Mouse (Mus musculus): ENCODE measurements around the gene Tcf15.

Gene Tcf15

DNA sequence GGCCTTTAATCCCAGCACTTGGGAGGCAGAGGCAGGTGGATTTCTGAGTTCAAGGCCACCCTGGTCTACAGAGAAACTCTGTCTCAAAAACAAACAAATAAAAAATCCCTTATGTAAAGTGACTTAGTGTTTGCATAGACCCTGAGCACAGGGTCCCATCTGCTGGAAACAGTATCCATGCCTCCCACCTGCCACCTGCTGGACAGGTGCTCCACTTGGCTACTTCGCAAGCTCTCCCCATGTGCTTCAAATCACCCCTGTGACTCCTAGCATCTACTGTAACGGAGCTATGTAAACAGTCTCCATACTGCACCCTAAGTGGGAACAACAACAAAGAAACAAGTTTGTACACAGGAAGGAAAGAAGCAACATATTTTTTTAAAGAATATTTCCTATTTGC, 14.8 kb upstream of the Tcf15 start:
- no peak for DNase-seq

DNA sequence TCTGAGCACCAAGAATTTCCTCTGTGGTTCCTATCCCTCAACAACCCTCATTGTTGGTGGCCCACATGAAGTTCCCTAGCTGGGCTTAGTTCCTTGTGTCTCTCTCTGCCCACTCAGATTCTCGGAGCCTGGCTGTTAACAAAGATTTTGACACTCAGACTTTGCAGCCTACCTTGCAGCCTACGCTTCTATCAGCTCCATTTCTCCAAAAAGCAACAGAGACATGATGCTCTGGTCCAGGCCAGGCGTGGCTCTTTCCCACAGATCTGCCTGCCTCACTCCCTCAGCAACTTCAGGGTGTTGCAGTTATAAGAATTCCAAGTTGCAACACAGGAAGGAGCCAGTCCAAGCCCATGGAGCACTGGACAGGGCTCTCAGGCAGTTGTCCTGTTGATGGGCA, 13.6 kb upstream of the Tcf15 start:
- DNase-seq: peak; percentile 81

DNA sequence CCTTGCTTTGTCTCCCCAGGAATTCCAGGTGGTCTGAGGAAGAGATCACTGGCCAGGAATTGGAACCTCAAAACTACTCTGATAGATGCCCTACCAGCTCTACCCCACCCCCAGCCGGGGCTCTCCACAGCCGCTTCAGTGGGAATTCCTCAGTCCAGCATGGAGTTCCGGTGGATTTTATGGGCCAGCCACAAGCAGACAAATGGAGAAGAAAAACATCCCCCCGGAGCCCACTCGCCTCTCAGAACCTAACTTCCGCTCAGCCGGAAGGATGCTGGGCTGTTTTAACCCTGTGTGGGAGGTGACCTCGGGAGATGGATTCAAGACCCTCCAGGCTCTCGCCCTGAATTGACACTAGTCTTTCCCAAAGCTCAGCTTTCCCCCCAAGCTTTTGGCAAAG, 11.3 kb upstream of the Tcf15 start:
- DNase-seq: no peak

DNA sequence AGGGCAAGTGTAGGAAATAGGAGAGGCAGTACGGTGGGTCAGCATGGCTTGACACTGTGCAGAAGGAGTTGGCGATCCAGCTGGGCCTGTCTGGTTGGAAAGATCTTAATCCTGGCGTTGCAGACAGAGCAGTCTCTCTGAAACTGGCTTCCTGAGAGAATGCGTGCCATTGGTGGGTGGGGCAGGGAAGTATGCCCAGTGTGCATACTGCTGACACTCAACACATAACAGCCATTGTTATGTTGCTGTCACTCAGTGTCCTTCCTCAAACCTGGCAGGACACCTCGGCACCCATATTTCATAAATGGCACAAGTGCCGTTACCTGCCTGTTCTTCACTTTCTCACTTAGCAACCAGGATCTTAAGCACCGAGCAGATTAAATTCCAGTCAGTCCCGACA, 10.7 kb upstream of the Tcf15 start:
- DNase-seq: no peak

DNA sequence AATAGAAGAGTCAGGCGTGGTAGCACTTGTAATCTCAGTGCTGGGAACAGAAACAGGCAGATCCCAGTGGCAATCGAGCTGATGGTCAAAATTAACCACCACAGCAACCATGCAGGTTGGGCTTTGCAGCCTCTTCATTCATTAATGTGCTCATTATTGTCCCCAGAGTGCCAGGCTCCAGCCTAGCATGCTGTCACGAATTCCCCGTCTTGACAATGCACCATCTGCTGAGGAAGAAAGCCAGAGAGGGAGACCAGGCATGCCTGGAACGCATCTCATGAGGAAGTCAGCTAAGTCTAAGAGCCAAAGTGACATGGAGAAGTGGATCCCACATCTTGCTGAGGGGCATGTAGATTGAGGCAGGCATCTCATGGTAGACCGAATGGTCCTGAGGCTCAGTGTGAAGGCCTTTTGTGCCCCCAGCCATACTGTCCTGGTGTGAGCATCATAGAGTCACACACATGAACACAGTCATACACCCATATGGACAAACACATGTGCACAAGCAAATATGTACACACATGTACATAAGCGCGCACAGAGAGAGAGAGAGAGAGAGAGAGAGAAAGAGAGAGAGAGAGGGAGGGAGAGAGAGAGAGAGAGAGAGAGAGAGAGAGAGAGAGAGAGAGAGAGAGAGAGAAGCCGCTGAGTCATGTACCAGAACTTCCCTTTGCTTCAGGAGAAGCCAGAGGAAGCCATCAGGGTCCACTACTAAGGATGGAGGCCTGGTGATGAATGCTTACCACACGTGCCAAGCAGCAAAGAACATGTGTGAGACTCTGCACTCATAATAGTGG, 4.0 kb upstream of the Tcf15 start:
- DNase-seq: peak; percentile 35

DNA sequence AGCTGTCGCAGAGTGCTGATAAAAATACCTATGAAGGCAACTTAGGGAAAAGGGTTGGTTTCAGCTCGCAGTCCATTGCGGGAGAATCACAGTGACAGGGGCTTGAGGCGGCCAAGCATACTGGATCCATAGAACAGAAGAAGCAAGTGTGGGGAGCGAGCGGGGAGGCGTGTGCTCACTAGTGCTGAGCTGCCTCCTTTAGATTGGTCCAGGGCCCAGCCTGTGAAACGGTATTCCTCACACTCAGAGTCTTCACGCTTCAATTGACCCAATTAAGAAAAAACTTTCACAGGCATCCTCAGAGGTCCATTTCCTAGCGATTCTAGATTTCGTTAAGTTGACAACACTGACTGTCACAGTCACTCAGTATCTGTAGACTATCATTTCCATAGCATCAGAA, 2.4 kb upstream of the Tcf15 start:
- no peak for DNase-seq

DNA sequence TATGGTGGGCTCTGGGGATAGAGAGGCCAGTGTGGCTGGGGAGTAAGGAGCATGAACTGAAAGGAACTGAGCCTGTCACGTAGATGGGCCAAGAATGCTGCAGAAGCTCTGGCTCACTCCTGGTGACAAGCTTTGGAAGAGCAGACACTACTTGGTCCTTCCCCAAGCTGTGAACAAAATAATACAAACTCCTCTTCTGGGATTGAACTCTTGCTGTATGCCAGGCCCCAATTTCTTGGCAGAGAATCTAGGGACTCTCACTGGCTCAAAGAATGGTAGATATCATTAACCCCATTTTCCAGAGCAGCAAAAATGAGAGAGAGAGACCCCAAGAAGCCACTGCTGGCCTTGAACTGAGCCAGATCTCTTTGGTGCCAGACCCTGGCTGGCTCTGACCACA, 1.9 kb upstream of the Tcf15 start:
- DNase-seq: no peak

DNA sequence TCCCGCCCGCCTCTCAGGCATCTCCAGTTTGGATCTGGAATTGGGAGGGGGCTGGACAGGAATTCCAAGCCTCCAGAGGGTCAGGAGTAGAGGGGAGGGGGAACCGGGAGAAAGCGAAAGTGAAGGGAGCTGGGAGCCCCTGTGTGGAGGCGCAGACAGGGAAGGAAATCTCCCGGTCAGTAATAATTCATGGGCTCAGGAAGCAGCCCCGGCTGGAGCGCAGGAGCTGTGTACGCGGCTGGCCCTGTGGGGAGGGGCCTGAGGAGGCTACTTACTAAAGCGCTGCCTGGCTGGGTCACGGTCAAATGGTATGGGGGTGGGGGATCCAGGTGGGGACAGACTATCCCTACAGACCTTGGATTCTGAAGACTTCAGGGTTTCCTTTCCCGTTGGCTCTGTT, 1.3 kb upstream of the Tcf15 start:
- DNase-seq: no peak

DNA sequence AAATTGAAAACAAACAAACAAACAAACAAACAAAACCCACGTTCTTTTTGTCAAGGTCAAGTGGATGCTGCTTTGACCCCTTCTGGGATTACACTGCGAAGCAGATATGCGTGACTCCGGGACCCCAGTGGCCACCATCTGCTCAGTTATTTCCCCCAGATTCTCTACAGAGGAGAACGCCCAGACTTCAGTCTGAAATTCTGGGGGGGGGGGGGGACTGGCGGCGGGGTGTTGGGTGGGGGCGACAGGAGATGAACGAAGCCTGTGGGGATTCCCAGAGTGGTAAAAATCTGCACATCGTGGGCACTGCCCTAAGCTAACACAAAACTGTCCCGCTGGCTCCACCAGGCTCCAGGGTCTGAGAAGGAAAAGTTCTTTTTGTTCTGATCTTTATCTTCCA, 790 bp upstream of the Tcf15 start:
- DNase-seq: no peak

DNA sequence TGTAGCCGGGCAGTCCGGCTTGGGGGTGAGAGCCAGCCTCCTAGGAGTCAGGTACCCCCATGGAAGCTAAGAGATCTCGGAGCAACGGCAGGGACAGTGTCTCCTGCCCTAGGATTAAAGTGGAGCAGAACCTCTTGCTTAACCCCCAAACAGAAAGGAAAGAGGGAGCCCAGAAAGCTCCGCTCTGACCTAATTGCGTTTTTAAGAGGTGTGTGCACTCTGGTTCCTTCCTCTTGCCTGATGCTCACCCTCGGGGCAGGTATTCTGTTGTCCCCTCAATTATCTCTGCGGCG, 743 bp downstream of the Tcf15 start:
- DNase-seq: no peak

DNA sequence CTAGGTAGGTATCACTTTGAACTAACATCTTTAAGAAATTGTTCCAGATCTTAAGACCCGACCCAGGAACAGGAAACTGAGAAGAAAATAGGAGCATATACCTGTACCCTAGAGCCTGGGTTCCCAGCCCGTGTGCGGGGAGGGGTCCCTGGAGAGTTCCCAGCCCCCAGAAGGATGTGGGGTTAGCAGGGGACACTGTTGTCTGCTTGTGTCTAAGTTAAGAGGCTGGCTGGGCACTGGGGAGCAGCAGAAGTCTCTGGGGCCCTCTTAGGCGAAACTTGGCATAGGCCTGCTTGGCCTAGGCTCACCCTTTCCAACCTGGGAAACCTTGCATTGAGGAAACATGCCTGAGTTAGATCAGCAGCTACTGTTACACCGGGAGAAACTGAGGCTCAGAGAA, 1.1 kb downstream of the Tcf15 start:
- no peak for DNase-seq

DNA sequence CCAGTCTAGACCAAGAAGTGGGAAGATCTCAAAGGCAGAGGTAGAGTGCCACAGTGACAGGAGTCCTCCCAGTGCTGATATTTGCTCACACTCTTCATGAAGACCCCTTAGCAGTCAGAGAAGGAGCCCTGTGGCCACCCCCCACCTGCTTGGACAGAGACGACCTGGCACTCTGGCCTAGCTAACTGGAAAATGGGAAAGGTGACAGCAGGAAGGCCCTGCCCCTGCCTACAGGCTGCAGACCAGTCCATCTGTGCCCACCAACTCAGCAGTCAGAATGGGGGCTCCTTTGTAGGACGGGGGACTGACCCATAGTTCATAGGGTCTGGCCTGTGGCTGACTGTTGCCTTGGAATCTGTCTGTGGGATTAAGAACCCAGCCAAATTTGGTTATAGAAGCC, 2.4 kb downstream of the Tcf15 start:
- DNase-seq: no peak

DNA sequence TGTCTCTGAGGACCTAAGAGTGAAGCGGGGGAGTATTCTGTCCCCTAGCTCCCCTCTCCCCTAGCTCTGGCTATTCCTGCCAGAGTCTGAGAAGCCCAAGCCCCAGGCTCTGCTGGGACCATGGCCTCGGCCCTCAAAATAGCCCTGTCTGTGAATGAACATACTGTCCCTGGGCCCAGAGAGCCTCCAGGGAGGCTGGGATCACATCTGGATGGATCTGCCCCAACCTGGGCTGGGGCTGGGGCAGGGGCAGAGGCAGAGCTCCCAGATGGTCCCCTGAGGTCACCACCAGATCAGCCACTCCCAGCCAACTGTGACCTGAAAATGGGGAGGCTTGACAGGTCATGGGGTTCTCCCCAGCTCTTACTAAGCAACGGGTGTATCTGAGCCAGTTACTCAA, 3.7 kb downstream of the Tcf15 start:
- no peak for DNase-seq

DNA sequence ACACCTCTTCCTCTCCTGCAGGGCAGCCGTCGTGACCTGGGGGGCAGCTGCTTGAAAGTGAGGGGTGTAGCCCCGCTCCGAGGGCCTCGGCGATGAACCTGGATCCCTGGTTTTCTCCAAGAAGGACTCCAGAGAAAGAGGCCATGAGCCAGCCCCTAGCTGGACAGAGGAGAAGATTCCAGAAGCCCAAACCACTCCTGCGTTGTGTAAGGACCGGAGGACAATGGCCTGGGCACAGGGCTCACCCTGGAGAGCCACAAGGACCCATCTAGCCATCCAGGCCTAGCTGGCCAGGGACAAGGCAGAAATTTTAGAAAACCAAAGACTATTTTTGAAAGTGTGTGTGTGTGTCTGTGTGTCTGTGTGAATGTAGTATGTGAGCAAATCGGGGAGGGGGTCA, 5.3 kb downstream of the Tcf15 start:
- DNase-seq: no peak

DNA sequence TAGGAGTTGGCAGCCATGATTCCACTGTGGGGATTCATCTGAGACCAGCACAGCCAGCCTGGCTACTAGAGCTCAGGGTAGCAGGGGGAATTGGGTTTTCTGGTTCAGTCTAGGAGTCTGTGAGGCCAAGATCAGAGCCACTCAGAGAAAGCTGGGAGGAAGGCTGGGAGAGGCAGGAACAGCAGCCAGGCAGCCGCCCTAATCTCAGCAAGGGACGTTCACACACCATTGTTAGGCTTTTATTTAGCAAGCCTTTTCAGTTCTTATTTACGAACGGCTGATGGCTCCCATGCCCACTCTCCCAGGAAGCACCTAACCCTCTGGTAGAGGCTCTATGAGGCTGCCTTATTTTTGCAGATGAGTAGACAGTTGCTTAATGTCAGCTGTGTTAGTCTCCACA, 6.5 kb downstream of the Tcf15 start:
- DNase-seq: no peak

DNA sequence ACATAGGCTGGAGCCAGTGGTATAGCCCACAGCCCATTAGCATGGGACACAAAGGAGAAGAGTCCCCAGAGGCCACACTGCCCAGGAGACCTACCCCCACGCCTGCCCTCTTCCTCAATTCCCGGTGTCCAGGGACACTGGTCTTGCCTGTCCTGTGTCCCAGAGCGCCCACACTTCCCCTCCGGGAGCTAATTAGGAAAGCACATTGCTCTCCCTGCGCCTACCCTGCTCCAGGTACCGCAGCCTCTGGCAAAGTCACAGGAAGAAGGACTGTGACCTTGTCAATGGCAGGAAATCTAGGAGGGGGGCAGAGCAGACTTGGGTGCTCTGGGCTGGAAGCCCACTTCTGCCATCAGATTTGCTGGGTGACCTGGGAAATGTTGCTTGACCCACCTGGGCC, 7.0 kb downstream of the Tcf15 start:
- DNase-seq: no peak

DNA sequence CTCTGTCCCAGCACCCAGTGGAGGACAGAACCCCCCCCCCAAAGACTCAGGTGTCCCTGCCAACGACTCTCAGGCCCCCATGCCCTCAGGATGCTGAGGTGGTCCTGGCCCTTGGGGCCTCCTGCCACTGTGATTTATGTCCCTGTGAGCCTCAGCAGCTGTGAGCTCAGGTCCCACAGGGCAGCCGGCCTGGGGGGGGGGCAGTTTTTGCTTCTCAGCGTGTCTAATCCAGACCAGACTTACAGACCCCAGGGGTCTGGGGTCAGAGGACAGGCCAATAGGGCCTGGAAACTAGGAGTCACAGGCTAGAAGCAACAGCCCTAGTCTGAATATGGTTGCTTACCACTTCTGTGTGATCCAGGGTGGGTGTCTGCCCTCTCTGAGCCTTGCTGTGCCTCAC, 10.0 kb downstream of the Tcf15 start:
- no peak for DNase-seq

DNA sequence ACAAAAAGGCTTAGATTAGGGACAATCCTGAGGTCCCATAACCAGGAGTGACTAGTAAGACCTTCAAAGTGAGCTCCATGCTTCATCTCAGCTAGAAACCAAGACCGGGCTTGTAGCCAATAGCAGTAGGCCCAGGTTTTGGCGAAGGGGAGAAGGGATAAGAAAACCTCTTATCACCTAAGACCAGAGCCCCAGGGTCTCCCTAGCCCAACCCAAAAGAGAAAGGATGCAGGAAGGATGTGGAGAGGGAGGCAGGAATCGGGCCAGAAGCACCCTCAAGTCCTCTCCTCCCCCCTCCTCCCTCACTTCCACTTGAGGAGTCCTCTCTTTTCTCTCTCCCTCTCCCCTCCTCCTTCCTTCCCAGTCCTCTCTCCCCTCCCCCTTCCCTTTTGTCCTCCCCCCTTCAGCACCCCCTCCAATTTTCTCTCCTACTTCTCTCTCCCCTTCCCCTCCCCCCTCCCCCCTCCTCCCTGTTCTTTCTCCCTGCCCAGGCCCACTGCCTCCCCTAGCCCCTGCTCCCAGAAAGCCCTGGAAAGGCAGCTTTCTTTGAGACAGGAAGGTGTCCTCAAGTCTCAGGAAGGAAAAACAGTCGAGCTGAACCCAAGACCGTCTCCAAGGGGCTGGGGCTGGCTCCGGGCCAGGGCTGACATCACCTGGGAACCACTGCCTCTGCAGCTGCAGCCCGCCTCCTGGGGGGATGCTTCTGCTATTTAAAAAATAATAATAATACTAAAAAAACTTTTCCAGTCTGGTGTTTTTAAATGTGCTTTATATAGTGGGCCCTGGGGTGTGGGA, 12.2 kb downstream of the Tcf15 start:
- no peak for DNase-seq

DNA sequence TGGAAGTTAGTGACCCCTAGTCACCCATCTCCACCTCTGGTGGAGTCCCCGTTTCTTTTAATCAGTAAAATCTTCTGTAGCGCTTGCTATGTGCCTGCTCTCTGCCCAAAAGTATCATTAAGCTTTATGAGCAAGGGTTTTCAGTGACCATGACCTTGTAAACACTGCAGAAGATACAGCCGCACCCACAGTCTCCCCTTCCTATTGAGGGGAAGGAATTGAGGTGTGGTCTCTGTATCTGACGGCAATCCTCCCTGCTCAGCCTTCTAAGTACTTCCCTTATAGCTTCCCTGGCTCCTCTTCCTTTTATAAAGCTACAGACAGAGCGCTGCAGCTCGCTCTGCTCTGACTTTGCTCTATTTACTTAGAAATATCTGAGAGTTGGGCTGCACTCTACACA, 13.1 kb downstream of the Tcf15 start:
- DNase-seq: no peak

DNA sequence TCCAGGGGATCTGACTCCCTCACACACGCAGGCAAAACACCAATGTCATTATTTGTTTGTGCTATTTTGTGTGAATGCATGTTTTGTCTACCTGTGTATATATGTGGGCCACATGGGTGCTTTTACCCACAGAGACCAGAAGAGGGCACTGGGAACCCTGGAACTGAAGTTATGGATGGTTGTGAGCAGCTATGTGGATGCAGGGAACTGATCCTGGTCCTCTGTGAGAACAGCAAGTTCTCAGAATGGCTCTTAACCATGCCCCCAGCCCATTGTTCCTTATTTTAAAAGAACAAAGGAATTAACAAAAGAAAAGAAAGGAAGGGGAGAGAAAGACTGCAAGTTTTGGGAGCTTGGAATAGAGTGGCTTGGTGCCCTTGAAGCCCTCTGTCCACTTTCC, 16.1 kb downstream of the Tcf15 start:
- no peak for DNase-seq

DNA sequence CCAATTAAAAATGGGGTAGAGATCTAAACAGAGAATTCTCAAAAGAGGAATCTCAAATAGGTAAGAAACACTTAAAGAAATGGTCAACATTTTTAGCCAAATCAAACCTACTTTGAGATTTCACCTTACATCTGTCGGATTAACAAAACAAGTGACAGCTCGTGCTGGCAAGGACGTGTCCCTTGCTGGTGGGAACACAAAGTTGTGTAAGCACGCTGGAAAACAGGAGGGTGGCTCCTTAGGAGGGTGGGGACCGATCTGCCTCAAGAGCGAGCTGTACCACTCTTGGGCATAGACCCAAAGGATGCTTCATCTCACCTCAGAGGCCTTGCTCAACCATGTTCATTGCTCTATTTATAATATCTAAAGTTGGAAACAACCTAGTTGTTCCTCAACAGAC, 22.9 kb downstream of the Tcf15 start:
- no peak for DNase-seq

DNA sequence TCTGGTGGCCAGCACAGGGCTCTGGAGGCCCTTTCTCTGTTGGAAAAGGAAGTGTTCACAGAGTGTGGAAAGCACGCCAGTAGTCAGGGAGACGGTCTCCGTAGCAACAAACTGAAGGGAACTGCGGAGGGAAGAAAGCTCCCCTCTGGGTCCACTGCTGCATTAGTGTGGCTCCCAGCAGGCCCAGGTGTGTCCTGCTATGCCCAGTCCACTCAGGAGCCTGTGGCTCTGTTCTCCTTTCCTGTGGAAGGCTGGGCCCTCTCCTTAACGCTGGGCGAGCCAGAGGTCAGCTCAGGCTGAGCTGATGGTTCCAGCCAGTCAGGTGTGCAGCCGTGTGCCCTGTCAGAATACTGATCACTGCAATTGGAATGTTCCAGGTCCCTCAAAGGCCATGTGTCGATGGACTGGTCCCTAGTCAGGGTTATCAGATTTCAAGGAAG, 24.5 kb downstream of the Tcf15 start:
- peak; percentile 51 for DNase-seq

DNA sequence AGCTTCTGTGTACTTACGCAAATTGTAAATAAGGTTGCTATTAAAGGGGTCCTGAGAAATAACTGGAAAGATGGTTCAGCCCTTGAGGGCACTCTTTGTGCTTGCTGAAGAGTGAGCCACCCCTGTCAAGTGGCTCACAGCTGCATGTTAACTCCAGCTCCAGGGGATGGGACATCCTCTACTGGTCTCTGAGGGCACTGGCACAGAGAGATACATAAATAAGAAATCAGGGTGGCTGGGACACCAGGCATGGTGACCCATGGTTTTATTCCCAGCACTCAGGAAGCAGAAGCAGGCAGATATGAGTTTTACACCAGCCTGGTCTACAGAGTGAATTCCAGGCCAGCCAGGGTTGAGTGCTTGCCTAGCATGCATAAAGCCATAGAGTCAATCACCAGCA, 26.0 kb downstream of the Tcf15 start:
- DNase-seq: no peak

DNA sequence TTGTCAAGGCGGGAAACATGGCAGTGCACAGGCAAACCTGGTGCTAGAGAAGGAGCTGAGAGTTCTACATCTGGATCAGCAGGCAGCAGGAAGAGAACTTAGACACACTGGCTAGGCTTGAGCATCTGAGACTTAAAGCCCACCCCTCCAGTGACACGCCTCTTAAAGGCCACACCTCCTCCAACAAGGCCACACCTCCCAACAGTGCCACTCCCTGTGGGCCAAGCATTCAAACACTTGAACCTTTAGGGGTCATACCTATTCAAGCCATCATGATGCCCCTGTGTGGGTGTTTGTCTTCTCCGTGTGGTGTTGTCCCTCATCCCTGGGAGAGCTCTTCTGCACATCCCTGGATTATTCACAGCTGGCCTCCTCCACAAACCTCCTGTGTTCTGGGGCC, 31.5 kb downstream of the Tcf15 start:
- no peak for DNase-seq

DNA sequence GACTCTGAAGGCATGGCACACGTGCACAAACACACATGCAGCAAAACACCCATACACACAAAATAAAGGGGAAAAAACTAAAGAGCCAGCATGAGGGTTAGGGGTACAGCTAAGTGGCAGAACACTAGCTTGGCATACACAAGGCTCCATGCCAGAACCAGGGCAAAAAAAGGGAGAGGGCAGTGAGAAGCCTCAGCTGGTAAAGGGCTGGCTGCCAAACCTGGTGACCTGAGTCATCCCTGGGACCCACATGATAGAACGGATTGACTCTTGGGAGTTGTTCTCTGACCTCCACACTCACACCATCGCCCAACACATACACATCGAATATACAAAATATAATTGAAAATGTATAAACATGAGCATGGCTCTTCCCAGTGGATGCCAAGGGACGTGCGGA, 33.3 kb downstream of the Tcf15 start:
- no peak for DNase-seq
